Comparison of ENCODE assay signal across 17 mouse cellular contexts in the genomic region with DNA sequence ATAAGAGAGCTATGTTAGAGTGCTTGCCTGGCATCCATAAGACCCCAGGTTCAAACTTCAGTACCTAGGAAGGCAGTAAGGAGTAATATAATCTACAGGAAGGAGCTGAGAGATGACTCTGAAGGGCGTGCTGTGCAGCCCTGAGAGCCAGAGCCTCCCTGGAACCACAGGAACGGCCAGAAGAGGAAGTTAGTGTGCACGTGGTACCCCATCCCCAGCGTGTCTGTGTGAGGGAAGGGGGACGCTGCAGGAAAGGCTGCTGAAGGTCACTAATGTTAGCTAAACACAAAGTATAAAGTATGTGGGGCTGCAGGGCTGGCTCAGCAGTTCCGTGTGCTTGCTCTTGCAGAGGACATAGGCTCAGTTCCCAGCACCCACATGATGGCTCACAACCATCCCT. TPM values are rescaled to one million over a fixed set of nuclear protein-coding genes. Genes with fewer than 3 reads are reported as not detected.
DNase-seq lines count a peak whose midpoint lies in the region; ATAC-seq lines count a peak whose summit lies in the region.
"Had no signal": no experiment of that assay in that cellular context is flagged by ENCODE, and none has a peak within 500 bp of the region (broad histone marks: within the 10 kb centered on the region; RNA-seq: fewer than 3 reads in every experiment).

No protein-coding gene starts in this region.

- H3K4me3 ChIP-seq in lung, embryonic 16.5 days (ENCODE audit: low read length) = no peak overlapping the region
- H3K4me3 ChIP-seq in liver, embryonic 12.5 days = no peak overlapping the region
- H3K4me3 ChIP-seq in forebrain, embryonic 15.5 days = no peak overlapping the region
- H3K4me3 ChIP-seq: embryonic facial prominence, embryonic 15.5 days; heart, embryonic 13.5 days; hindbrain, embryonic 10.5 days; liver, embryonic 13.5 days; neural tube, embryonic 12.5 days had no signal

- no peak overlapping the region for H3K27ac ChIP-seq in lung, embryonic 16.5 days (ENCODE audit: low read length)
- no peak overlapping the region for H3K27ac ChIP-seq in liver, embryonic 12.5 days
- no peak overlapping the region for H3K27ac ChIP-seq in forebrain, embryonic 15.5 days (replicated peaks)
- H3K27ac ChIP-seq: embryonic facial prominence, embryonic 15.5 days; heart, embryonic 13.5 days; hindbrain, embryonic 10.5 days; kidney, postnatal 0 days; liver, embryonic 13.5 days; neural tube, embryonic 12.5 days had no signal

- H3K36me3 ChIP-seq in lung, embryonic 16.5 days (ENCODE audit: control insufficient read depth, insufficient read depth, low read length) = no peaks in the 10 kb centered on the region
- no peaks in the 10 kb centered on the region for H3K36me3 ChIP-seq in liver, embryonic 12.5 days
- H3K36me3 ChIP-seq in forebrain, embryonic 15.5 days = no peaks in the 10 kb centered on the region
- H3K36me3 ChIP-seq: embryonic facial prominence, embryonic 15.5 days; heart, embryonic 13.5 days; hindbrain, embryonic 10.5 days; liver, embryonic 13.5 days; neural tube, embryonic 12.5 days had no signal

- WGBS in lung, embryonic 16.5 days = 30% methylated on average over 6 of the region's 6 CpGs
- 12% methylated on average over 6 of the region's 6 CpGs for WGBS in liver, embryonic 12.5 days (ENCODE audit: insufficient replicate concordance)
- 74% methylated on average over 6 of the region's 6 CpGs for WGBS in forebrain, embryonic 15.5 days

- ATAC-seq in lung, embryonic 16.5 days (ENCODE audit: low read depth) = peak; percentile 45; the same call in 1 of the 2 replicates
- 0 out of 2 replicates have a peak, but pooled peaks have one; percentile 21 for ATAC-seq in liver, embryonic 12.5 days
- no peak for ATAC-seq in forebrain, embryonic 15.5 days (replicated peaks)
- ATAC-seq: activated CD4-positive, CD25-positive, alpha-beta regulatory T cell, adult 4 months had no signal

- 0 out of 2 replicates have a peak, but pooled peaks cover 3% of the 10 kb centered on the region for H3K9me3 ChIP-seq in lung, embryonic 16.5 days (ENCODE audit: control insufficient read depth, low read length)
- peaks cover 8% of the 10 kb centered on the region; the same call in 1 of the 2 replicates for H3K9me3 ChIP-seq in liver, embryonic 12.5 days (replicated peaks)
- no peaks in the 10 kb centered on the region for H3K9me3 ChIP-seq in forebrain, embryonic 15.5 days
- H3K9me3 ChIP-seq: embryonic facial prominence, embryonic 15.5 days; liver, embryonic 13.5 days had no signal

- no peak overlapping the region for H3K9ac ChIP-seq in lung, embryonic 16.5 days (ENCODE audit: low read length)
- no peak overlapping the region for H3K9ac ChIP-seq in liver, embryonic 12.5 days
- H3K9ac ChIP-seq in forebrain, embryonic 15.5 days (replicated peaks) = no peak overlapping the region
- H3K9ac ChIP-seq: embryonic facial prominence, embryonic 15.5 days; heart, embryonic 13.5 days; liver, embryonic 13.5 days; neural tube, embryonic 12.5 days had no signal

- DNase-seq in lung, postnatal 14 days = no peak
- peak; percentile 41 for DNase-seq in MEL-GATA-1-ER (ENCODE audit: extremely low read depth, low read depth)
- peak; percentile 39 for DNase-seq in naive thymus-derived CD4-positive, alpha-beta T cell, adult 2 months (ENCODE audit: low read depth)
- DNase-seq in adipocyte (ENCODE audit: low spot score) = no peak
- DNase-seq: cerebellum, adult 11-12 months; liver, embryonic 13.5 days; right cerebral cortex, postnatal 25 days had no signal

- H3K4me1 ChIP-seq in lung, embryonic 16.5 days (replicated peaks; ENCODE audit: control insufficient read depth, insufficient read depth, low read length) = no peaks in the 10 kb centered on the region
- H3K4me1 ChIP-seq in liver, embryonic 12.5 days = peaks cover 4% of the 10 kb centered on the region; the same call in 1 of the 2 replicates
- H3K4me1 ChIP-seq in forebrain, embryonic 15.5 days = no peaks in the 10 kb centered on the region
- H3K4me1 ChIP-seq: embryonic facial prominence, embryonic 15.5 days; heart, embryonic 13.5 days; hindbrain, embryonic 10.5 days; neural tube, embryonic 12.5 days had no signal

- H3K4me2 ChIP-seq in lung, embryonic 16.5 days (ENCODE audit: low read depth, low read length) = no peak overlapping the region
- H3K4me2 ChIP-seq in liver, embryonic 12.5 days = no peak overlapping the region
- no peak overlapping the region for H3K4me2 ChIP-seq in forebrain, embryonic 15.5 days (replicated peaks)
- H3K4me2 ChIP-seq: embryonic facial prominence, embryonic 15.5 days; heart, embryonic 13.5 days; liver, embryonic 13.5 days; midbrain, embryonic 11.5 days; neural tube, embryonic 12.5 days had no signal

- H3K27me3 ChIP-seq in lung, embryonic 16.5 days (ENCODE audit: control insufficient read depth, insufficient read depth, low read depth, low read length) = no peaks in the 10 kb centered on the region
- no peaks in the 10 kb centered on the region for H3K27me3 ChIP-seq in liver, embryonic 12.5 days (replicated peaks)
- no peaks in the 10 kb centered on the region for H3K27me3 ChIP-seq in forebrain, embryonic 15.5 days
- H3K27me3 ChIP-seq: embryonic facial prominence, embryonic 15.5 days; heart, embryonic 13.5 days; liver, embryonic 13.5 days; neural tube, embryonic 12.5 days had no signal

RNA-seq across cellular contexts. Expression of a gene that starts 41.9 kb away (rescaled TPM):
- 106 TPM in 2 replicates for polyA plus RNA-seq in lung, embryonic 16.5 days (2015; fragmentation: Nextera tagmentation; extraction: Ambion mirVana)
- 75.0 and 77.3 TPM in 2 replicates for polyA plus RNA-seq in liver, embryonic 12.5 days (2016; fragmentation: Nextera tagmentation; extraction: Ambion mirVana)
- 113 and 118 TPM in 2 replicates for polyA plus RNA-seq in forebrain, embryonic 15.5 days (2015; fragmentation: Nextera tagmentation; extraction: Ambion mirVana)

Comparison
In these comparisons a context has a peak if more than half of its experiments do, and no peak if none do; other contexts are left out.
1. DNase-seq: peak in MEL-GATA-1-ER (single experiment) and naive thymus-derived CD4-positive, alpha-beta T cell, adult 2 months (single experiment); none in lung, postnatal 14 days (single experiment) and adipocyte (single experiment).